Mouse (Mus musculus) olfactory bulb, adult 2 months (tissue): ENCODE data around the gene BC035044. TPM values are rescaled to one million over a fixed set of nuclear protein-coding genes. Genes with fewer than 3 reads are reported as not detected.

Experiments
- H3K27ac ChIP-seq: fragments of 200-500 bp; 2 replicates; pipeline ENCODE4 v1.5.1; 2012; ENCODE audit warnings: low read depth, low read length; ENCODE audit not compliant: insufficient read depth
- H3K4me1 ChIP-seq: fragments of 200-500 bp; 2 replicates; pipeline ENCODE4 v1.6.1; 2012; ENCODE audit warnings: low read length; ENCODE audit not compliant: control insufficient read depth, insufficient read depth
- H3K4me3 ChIP-seq: fragments of 200-500 bp; 2 replicates; pipeline ENCODE4 v1.5.1; 2012; ENCODE audit warnings: mild to moderate bottlenecking, low read depth, low read length, moderate library complexity; ENCODE audit not compliant: insufficient read depth
- CTCF ChIP-seq: fragments of 200-500 bp; IDR thresholded peaks from 2 replicates; pipeline ENCODE4 v1.5.1; 2012; ENCODE audit warnings: low read depth, mild to moderate bottlenecking, low read length, moderate library complexity; ENCODE audit not compliant: insufficient read depth
- WGBS: fragments of 180-500 bp; shearing (Covaris S2); methylation state at CpG from one replicate; pipeline ENCODE4 v1.1.7; 2018; 5-methylcytosine and 5-hydroxymethylcytosine counted together
- polyA plus RNA-seq: library from polyadenylated mRNA; stranded (reverse); fragments of >200 nt; gene quantifications from 2 replicates; pipeline ENCODE4 v1.2.4, GENCODE M21; 2012; ENCODE audit warnings: low replicate concordance; ENCODE audit not compliant: missing spikeins, insufficient read depth, insufficient read length

The BC035044 gene
- polyA plus RNA-seq, 1 experiment: not detected

GRCm38 (mm10) chr6:128799144-128799895 is 91.6 kb downstream of the BC035044 start:
- TF ChIP-seq CTCF: peak; percentile 90

More at GRCm38 (mm10) chr6:128799144-128799895, 91.6 kb downstream of the BC035044 start:
- Histone ChIP-seq H3K4me1 (peaks cover 12% of the 10 kb centered on the region), H3K27ac (peak overlapping the region; percentile 96), H3K4me3 (peak overlapping the region; percentile 96)
- under 1% methylated on average over 49 of the region's 49 CpGs for WGBS

Other genes starting within 250 kb of the BC035044 start
- gene Clec2h, start 228.7 kb downstream of the BC035044 start, polyA plus RNA-seq: not detected in 2 replicates
- gene Klrb1, start 168.1 kb downstream of the BC035044 start, polyA plus RNA-seq: not detected in 2 replicates
- gene Klrb1c, start 101.9 kb downstream of the BC035044 start, polyA plus RNA-seq: not detected in 2 replicates
- gene Gm44511, start 64.8 kb downstream of the BC035044 start, polyA plus RNA-seq: not detected in 2 replicates
- gene Klrb1b, start 64.8 kb downstream of the BC035044 start, polyA plus RNA-seq: not detected in 2 replicates
- not detected in 2 replicates for gene Clec2i, start 3.5 kb downstream of the BC035044 start, polyA plus RNA-seq
- gene Clec2g, start 43.3 kb upstream of the BC035044 start, polyA plus RNA-seq: not detected in 2 replicates
- not detected in 2 replicates for gene Klrb1f, start 154.8 kb upstream of the BC035044 start, polyA plus RNA-seq
- not detected in 2 replicates for gene Clec2e, start 209.8 kb upstream of the BC035044 start, polyA plus RNA-seq